Mouse (Mus musculus) adrenal gland, adult 8-10 months (tissue): ENCODE measurements at regions not wholly inside any gene's neighbourhood (a gene's known extent, or its start where the extent isn't known, plus 50 kb on each side); places are given as distances from the start of the nearest gene placed in this dataset.

ENCODE experiments used
- DNase-seq: peaks from one replicate; pipeline ENCODE4 v3.0.0; 2022

DNA sequence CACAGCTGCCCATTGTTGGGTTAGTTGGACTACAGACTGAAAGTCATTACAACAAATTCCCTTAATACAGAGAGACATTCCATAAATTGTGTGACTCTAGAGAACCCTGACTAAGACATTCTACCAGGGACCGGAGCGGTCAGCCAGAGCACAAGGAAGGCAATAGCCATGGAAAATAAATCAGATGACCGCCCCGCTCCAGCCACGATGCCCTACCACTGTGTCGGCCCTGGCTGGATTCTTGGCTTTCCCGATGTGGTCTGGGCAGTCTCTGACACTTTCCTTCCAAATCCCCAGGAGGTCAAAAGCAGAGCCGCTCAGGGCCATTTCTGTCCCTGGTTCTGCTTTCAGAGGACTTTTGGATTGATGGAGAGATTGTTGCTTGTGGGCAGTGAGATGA lies 57.8 kb downstream of the Lsm3 start:
- DNase-seq = no peak

DNA sequence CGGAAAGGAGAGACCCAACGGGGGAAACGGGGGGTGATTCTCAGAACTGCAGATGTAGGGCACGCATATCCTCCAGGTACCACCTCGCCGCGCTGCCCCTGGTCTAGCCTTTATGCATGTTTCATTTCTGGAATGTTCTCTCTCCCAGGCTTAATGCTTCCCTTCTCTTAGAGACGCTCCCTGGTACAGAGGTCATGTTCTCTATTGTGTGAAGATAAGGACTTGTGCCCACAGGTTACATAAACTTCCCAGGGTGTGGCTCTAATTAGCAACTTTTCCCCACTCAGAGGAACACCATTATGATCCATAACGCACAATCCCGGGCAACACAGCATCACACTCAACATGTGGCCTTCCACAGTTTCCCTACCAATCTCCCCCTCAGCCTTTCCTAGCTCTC lies 58.7 kb downstream of the Lsm3 start:
- DNase-seq = no peak

DNA sequence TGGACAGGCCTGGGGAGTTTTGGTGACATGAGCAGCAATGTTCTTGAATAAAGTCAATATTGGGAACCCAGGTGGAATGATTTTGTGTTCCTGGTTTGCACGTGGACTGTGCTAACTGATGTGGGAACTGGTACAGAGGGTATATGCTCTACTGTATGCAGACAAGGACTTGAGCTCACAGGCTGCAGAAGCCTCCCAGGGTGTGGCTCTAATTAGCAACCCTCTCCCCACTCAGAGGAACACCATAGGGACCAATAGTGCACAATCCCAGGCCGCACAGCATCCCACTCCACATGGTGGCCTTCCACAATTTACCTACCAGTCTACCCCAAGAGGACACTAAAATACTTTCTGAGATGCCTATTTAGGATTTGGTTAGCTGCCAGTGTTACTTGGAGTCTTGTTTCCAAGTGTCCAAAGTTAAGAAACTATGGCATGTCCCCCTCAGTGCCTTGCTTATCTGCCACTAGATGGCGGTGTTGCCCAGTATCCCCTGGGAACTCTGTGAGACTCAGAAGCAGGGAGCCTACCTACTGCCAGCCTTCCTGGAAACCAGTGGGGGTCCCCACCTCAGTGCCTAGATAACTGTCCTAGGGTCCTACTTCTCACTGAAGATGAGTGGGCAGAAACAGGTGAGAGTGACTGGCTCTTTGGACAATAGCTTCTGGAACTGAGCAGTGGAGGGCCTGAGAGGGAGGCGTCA lies 60.1 kb downstream of the Lsm3 start:
- DNase-seq = peak; percentile 69

DNA sequence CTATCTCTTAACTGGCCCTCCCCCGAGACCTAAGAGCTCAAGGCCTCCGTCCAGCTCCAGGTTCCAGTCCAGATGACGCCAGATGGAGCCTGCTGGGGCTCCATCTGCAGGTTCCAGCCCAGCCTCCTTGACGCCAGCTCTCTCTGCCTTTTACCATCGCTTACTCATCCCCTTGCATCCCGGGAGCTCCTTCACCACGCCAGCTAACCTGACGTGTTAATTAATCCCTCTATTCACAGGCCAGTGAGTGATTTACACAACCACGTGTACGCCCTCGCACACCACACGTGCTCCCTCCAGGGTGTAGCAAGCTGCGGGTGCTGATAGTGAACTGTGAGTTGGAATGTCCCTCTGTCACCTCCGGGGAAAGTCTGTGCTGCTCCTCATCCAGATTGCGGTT lies 61.2 kb downstream of the Lsm3 start:
- no peak for DNase-seq

DNA sequence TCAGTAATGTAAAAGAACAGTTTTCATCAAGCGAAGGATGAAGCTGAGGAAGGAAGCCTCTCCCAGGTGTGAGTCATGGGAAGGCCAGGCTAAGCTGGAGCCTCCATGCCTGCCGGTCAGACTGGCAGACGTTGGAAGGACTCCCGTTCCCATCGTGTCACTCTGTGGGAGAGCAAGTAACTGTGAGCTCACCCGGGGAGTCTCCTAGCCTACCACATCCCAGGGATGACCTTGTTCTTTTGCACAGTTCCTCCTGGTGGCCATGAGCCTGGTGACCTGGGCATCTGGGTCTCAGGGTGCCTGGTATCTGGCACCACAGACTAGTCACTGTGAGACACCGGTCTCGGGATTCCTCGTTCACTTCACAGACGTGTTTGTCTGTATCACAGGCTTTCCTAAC lies 63.9 kb downstream of the Lsm3 start:
- DNase-seq = no peak

DNA sequence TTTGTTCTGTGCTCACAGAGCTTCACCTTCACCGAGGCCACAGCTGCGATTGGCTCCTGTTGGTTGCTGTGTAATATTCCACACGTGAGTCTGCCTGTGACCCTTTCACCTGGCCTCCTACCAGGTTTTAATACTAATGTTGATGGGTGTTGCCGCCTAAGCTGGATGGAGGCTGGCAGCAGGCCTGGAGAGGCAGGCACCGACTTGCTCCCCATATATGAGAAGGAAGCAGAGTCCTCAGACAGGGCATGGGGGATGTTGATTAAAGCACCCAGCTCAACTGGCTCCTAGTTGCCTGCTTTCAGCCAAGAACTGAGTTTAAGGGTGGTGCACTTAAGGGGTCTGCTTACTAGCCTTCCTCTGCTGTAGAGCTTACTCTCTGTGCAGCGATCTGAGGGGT lies 64.9 kb downstream of the Lsm3 start:
- no peak for DNase-seq

DNA sequence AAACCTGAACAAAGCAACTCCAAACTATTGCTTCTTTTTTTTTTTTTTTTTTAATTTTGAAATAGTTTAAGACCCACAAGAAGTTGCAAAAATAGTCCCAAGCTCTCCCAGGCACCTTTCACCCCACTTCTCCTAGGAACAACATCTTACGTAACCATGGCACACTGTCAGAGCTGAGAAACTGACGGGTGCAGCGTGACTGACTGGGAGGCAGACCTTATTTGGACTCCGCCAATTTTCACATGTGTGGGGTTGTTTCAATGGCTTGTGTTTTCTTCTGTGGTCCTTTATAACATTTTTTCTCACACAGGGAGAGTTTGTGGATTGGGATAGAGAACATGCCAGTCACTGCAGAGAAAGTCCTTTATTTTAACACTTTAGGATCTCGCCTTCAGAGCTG lies 66.6 kb downstream of the Lsm3 start:
- DNase-seq = no peak

DNA sequence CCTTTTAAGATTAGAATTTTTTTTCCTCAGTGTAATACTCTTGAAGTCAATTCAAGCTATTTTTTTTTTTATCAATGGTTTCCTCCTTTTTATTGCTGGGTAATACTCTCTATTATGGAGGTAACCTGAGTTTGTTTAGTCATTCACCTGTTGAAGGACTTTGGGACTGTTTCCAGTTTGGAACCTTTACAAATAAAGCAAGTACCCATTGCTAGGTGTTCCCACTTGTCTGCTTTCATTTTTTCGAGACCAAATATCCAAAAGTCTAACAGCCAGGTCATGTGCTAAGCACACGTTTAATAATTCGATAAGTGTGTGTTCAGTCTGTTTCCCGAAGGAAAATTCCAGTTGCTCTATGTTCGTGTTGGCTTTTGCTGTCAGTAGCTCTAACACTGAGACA lies 67.6 kb downstream of the Lsm3 start:
- no peak for DNase-seq

DNA sequence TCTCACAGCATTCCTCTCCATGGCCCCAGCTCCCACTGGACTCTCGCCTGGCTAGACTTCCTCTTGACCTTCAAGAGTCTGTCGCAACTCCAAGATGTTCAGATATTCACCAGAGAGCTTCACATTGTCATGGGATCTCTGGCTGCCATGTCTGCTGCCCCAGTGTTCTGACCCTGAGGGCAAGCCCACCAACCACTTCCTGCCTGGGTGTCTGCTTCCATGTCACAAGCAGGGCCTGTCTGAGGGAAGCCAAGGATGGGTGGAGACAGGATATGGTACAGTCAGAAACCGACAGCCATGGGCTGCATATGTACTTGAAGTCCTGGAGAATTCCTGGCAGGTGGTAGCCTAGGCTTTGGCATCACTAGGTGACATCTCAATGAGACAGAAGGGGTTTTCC lies 69.8 kb downstream of the Lsm3 start:
- DNase-seq = no peak

DNA sequence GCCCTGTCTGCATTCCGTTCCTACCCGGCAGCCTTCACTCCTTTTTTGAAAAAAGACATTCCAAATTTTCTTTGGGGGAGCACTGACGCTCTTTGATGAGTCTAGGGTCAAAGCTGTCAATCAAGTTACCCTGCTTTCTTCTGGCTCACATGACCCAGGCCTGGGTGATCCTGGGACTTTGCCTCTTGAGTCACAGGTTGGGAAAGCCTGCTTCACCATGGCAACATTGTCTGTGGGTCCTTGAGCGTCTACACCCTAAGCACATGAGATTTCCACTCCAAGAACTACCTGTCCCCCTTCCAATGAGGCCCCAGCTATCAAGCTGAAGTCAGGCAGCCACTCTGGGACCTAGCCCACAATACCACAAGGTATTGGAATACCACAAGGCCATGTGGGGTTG lies 73.5 kb downstream of the Lsm3 start:
- peak; percentile 58 for DNase-seq

DNA sequence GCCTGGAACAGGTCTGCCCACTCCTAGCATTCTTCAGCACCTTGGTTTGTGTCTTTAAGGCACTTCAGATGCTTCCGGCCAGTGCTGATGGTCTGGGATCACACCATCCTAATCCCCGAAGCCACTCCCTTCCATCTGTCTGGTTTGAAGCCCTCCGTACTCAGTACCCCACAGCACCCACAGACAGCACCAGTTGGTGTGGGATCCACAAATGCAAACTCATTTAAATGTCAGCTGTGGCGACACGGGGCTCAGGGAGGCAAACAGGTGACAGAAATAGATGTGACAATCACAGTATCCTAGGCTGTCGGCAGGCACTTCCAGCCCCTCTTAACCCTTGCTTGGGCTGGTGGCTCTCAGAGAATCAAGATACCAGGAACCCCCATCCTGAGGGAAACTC lies 74.7 kb downstream of the Lsm3 start:
- no peak for DNase-seq

DNA sequence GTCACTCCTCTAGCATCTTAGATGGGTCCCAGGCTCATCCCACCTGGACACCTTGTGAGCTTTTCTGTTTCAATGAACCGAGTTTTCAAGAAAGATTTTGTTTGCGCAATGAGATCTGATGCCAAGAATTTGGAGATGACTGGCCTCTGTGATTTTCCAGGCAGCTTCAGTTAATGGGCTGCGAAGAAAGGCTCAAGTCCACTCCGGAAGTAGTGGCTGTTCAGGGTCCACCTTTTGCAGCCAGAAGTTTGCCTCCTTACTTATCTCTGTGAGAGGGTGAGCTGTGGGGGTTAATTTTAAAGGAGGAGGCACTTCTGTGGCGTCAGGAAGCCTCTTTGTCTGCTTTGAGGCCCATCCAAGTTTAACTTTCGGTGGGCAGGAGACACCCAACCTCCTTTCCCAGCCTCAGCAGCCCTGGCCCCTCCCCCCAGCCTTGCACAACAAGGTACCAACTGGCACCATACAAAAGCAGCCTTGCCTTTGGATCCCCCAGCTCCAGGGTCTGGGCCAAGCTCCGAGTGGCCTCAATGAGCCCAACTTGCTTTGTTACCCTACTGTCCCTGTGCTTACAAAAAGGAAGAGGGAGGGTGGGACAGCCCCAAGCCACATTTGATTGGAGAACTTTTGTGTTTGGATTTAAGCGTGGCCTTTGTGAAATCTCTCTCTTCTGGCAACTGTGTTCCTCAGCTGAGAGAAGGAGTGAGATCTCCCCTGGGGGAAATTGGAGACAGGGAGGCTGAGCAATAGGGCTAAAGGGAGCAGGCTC lies 75.3 kb downstream of the Lsm3 start:
- no peak for DNase-seq

DNA sequence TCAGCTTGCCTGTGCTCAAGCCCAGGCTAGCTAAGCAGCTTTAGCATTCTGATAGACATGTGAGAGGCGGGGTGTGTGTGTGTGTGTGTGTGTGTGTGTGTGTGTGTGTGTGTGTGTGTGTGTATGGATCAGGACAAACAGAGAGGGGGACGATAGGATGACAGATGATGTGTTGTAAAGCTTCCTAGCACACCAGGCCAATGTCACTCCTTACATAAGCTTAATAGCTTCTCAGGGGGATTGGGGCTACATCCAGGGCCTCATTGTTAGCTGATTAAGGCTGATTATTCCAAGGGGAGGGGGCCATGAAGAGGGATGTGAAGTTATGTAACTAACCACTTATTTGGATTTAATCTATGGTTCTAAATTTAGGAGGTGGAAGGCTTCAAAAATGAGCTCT lies 76.9 kb downstream of the Lsm3 start:
- DNase-seq = no peak

DNA sequence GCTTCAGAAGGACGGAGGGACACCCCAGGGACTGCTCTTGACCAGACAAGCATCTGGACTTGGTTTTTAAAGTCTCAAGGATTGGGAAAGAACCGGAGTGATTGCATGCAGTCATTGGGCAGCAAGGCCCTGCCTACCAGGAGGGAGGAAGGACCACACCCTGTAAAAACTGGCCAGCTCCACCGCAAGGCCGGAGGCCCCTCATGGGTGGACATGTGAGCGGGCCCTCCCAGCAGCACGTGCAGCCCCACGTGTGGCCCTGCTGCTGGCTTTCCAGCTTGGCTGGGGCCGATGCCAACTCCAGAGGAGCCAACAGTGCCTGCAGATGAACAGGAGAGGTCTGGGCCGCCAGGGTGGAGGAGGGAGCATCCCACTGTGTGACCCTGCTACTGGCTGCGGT lies 83.2 kb downstream of the Lsm3 start:
- peak; percentile 99 for DNase-seq

DNA sequence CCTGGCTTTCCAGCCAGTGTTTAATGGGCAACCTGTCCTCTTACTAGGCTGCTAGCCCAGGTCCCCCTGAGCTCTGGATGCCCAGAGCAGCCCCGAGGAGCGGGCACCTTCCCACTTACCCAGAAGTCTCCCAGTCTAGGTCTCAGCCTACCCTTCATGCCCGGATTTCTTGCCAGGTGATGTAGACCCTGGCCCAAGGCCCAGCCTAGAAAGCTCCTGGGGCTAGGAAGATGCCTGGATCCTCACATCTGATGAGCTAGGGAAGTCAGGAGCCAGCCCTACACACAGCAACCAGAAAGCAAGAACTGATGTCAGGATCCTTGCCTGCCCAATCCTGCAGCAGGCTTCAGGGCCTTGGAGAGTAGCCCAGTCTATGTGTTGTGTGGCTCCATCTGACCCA lies 83.7 kb upstream of the Slc6a6 start:
- no peak for DNase-seq

DNA sequence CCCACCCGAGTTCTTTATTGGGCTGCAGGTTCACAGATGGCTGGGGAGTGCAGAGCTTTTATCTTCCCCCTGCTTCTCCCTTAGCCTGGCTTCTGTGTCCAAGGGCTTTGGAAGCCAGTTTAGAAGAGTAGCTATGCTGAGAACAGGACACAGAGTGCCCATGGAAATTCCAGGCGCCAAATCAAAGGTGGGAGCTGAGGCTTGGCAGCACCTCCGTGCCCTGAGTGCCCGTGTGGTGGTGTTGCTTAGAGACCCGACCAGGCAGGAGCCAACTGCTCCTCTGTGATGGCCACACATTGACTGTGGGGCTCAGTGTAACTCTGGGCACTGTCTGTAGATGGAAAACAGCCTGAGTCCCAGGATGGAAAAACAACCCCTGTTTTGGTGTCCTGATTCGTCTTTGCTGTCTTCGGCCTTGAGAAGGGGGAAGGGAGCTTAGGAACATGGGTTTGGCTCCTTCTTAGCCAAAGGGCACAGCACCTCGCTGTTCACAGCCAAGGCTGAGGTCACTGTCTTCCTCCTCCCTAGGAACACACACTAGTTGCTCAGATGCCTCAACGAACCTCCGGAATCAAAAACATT lies 77.1 kb upstream of the Slc6a6 start:
- no peak for DNase-seq

DNA sequence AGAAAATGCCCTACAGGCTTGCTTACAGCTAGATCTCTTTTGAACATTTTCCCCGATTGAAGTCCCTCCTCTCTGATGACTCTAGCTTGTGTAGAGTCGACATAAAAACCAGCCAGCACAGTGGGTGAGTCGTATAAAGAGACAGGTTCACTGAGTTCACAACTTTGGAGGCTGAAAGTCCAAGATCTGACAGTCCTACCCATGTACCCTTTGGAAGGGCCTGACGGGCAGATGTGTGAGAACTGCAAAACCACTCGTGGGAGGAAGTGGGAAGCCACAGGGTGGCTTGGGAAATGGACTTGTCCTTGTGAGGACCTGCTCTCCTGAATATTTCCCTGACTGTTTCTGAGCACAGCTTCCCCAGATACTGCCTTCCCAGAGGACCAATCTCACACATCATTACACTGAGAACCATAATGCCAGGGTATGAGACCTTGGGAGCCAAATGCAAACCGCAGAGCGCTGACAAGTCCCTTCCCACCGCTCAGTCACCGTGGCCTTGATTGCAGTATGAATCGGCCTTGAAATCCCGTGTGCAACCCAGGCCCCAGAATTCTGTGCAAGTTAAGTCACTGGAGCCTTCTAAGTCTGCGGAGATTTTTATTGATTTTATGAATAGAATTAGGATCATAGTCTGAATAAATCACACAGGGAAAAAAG lies 76.1 kb upstream of the Slc6a6 start:
- peak; percentile 79 for DNase-seq

DNA sequence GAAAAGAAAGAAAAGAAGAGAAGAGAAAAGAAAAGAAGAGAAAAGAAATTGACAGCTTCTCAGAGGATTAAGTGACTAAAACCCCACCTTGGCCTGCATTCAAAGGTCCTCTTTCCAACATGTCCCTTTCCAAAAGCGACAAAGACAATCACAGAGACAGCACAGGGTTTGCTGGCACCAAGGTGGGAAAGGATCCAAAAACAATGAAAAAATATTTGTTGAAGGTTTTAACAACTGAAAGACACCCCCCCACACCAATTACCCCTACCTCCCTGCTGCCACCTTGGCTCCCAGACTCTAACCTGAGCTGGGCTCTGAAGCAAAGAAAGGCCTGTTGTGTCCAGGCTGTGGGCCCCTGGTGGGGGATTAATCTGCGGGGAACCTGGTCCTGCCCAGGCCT lies 74.2 kb upstream of the Slc6a6 start:
- no peak for DNase-seq

DNA sequence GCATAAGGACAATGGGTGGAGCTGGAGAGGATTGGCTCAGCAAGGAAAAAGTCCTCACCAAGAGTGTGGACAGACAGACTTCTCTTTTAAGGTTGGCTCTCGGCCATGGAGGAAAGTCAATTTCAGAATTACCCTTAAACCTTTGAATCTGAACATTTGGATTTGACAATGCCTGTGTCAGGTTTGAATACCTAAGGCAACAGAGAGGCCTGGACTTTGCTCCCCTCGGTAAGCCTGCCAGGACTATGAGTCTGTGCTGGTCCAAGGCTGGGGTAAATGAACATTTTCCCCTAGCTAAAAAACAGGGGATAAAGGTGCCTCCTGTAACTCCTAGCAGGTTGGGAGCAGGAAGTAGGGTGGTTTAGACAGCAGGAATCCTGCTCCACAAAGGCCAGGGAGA lies 68.8 kb upstream of the Slc6a6 start:
- DNase-seq = no peak

DNA sequence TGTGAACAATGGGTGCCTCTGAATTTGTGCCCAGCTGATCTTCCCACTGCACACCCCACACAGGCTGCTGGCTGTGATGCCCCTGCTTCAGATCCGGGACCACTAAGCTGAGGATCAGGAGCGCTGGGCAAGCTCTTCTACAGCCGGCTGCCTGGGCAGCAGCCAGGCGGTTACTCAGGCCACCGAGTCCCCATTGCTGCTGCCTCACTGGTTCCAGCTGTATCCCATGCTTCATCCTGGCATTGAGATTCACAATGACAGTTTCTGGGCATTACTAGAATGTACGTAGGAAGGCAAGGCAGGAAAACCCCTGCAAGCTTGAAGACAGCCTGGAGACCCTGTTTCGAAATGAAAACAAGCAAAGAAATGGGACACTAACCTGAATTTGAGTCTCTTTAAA lies 67.3 kb upstream of the Slc6a6 start:
- no peak for DNase-seq

DNA sequence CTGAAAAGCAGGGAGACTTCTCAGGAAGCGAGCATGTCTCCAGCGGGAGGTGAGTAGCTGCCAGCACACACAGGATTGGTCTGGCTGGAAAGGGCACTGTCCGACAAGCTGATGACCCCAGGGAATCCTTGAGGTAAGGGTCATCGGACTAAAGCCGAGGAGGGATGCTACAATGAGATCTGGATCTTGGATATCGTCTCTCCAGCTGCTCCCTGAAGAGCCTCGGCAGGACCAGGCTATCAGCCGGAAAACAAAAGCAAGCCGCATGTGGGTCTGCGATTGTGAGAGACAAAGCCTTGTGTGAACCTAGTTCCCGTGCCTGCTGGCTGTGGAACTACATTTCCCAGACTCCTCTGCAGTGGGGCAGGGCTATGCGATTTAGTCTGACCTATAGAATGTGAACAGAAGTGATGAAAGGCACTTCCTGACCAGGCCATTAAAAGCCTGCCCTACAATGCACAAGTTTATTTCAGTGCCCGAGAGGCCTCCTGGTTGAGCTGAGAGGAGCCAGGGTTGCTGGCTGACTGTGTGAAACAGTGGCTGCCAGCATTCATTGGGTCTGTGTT lies 66.7 kb upstream of the Slc6a6 start:
- DNase-seq = no peak

DNA sequence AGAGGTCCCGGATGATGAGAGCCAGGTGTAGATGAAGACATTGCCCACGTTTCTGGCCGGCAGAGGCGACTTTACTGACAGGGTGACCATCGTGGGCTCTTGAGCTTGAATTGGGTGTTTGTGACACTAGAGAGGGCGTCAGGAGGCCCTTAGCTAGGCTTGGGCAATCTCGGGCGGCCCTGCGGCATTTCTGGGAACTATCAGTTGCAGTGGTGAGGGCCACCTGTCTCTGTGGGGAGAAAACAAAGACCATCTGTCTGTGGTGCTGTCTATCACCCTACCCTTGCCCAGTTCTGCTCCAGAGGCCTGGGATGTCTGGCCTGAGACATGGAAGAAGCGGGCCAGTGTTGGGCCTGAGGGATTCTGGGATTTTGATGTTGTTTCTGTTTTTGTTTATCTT lies 66.2 kb upstream of the Slc6a6 start:
- DNase-seq = no peak

DNA sequence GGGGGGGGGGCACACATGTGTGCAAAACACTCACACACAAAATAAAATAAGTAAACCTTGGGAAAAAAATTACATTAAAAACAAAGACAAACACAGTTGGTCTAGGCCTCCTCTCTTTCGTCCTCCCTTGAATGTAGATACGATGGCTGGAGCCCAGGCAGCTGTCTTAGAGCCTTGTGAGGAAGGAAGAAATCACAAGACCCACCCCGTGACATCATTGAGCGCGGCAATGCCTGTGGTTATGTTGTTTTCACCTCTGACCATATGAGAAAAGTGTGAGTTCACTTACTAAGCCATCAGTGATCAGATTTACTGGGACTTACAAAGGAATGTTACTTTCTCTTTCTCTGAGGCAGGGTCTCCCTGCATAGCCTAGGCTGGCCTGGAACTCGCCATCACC lies 64.8 kb upstream of the Slc6a6 start:
- no peak for DNase-seq
